Mouse (Mus musculus): ENCODE measurements around the gene Filip1l.

Filip1l gene

GRCm38 (mm10) chr16:57570789-57571311 lies 218.0 kb downstream of the Filip1l start:
- DNase-seq (ENCODE audit: low spot score) = no peak

DNA sequence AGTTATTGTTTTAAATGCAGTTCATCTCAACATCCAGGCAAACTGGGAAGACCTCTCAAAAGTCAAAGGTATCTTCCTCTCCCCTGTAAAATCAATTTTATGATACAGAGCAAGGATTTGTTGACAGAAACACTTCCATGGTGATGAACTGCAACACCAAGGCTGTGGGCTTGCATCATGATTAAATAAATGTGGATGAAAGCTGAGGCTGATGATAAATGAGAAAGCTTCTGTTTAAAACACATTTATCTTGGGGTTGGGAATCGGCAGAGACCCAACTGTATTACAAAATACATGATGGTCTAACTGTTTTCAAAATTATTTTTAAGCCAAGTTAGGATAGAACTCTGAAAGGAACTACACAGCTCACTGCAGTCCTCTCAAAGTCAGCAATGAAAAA lies 220.9 kb downstream of the Filip1l start:
- no peak for DNase-seq (ENCODE audit: low spot score)

DNA sequence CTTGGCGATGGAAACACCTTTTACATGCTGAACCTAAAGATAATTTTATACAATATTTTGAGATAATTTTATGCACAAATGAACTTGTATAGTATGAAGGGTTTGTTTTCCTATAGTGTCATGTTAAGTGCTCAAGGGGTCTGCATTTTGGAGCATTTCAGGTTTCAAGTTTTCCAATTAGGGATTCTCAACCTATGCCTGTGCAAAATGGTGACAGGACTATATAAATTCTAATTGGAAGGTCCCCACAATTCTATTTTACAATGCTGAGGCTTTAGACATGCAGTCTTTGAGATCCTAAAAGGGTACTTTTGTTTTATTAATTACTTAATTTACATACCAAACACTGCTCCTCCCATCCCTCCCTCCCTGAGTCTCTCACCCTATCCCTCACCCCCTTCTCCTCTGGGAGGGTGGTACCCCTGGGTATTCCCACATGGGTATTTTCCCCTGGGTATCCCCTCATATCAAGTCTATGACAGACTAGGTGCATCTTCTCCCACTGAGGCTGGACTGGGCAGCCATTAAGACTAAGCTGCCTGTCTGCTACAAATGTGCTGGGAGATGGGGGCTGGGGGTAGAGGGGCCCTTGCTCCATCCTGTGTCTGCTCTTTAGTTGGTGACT lies 223.0 kb downstream of the Filip1l start:
- DNase-seq (ENCODE audit: low spot score) = no peak

DNA sequence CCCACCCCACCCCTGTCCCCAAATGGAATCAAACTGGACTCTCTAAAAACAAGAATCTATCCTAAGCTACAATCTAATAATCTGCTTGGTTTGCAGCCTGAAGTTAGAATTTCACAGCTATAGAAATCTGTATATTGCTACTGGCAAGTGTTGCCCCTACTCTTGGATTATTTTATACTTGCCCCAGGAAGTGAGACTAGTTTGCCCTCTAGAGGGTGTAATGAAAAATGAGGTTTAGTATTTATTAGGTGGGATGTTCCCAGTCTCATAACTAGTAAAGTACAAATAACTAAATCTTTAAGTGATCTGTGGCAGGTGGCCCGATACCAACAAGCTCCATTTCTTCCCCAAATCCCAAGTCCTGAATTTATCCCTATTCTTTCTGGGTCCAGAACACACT lies 224.6 kb downstream of the Filip1l start:
- DNase-seq (ENCODE audit: low spot score) = no peak

- DNase-seq (ENCODE audit: low spot score) = no peak
These were observed 227.1 kb downstream of the Filip1l start for GRCm38 (mm10) chr16:57580041-57580440.

- DNase-seq (ENCODE audit: low spot score) = no peak
These were observed 229.1 kb downstream of the Filip1l start for GRCm38 (mm10) chr16:57582008-57582407.

GRCm38 (mm10) chr16:57585201-57585600 lies 232.3 kb downstream of the Filip1l start:
- DNase-seq (ENCODE audit: low spot score) = no peak

DNA sequence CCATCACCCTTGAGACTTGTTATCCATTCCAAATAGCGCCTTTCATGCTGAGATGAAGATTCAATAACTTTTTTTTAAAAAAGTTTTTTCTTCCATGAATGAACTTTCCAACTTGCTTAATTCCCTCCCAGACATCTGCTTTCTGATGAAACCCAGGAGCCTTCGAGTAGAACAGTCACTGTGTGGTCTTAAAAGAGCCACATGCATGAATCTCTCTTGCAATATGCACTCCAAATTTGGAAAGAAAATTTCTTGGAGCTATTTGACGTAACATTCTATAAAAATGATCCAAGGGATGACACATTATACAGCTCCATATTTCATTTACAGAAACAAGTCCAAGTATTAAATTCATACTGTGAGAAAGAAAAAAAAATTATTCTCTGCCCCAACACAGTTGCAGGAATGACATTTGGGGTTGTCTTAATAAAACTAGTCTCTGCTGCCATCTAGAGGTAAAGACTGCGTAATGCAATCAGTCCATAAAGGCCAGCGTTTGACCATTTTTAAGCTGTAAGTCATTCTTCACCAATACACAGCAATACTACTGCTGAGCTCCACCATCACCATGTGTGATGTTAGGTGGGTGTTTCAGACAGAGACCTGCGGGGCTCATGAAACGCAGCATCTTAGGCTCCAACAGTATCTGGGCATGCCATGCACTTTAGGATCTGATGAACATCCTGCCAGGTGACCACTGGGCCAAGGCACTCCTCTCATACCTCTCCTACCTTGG lies 240.7 kb downstream of the Filip1l start:
- DNase-seq (ENCODE audit: low spot score) = no peak

DNA sequence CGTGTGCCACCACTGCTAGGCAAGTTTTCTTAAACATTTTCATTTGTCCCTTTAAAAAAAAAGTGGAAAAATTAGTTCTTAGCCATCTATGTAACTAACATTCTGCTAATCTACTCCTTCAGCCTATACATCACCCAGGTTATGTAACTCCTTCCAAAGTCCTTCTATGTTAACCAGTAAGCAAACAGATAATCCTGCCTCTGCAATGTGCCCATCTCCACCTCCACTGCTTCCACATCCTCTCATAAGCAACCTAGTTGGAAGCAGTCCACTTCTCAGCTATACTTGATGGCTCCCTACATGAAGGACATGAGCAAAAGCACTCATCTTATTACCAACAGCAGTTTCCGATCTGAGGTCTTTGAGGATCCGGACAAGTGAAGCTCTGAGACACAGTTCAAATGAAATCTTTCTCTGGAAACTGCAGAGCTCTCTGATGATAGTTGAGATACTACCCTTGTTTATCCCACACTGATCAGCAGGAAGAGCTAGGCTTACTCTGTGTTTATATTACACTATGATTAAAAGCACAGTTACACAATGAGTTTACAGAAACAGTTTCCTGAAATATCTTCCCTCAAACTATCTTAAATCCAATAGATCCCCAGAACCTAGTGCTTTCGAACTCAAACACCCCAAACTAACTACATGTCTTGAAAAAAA lies 244.5 kb downstream of the Filip1l start:
- no peak for DNase-seq (ENCODE audit: low spot score)

- no peak for DNase-seq (ENCODE audit: low spot score)
These were observed 248.1 kb downstream of the Filip1l start for GRCm38 (mm10) chr16:57601031-57601430.

DNA sequence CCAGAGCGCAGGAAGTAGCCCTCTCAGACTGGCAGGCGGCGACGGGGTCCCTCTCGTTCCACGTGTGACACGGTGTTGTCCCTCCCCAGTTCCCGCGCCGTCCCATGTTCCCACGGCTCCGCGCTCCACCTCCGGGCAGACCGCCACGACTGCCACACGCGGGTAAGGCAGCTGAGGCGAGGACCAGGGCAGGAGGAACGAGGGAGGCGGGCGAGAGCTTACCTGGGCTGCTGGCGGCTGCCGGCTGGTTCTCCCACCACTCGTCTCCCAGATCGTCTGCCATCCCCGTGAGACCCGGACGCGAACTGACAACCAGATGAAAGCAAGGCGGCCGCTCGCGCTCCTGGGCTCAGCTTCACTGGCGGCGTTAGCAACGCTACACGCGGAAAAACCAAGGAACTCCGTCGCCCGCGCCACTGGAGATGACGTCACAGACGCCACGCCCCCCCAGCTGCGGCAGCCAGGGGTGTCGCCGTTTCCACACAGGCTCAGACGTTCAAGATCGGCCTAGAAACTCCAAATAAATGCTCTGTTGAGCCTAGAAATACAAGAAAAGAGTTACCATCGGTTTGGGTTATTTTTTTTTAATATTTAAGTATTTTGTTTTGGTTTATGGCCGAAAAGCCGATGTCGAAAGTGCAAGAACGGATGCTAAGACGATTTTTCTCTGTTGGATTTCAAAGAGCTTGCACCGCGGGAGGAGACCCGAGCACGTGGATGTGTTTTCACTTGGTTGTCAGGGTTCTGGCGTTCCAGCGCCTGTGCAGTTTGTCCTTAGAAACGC lies 253.7 kb downstream of the Filip1l start, which contains the start of gene Cmss1:
Gene Cmss1 (minus strand): TSS at position 421 of the 784 bp plus-strand sequence.
- DNase-seq (ENCODE audit: low spot score) = peak; percentile 51

GRCm38 (mm10) chr16:57611768-57612167 lies 258.9 kb downstream of the Filip1l start:
- no peak for DNase-seq (ENCODE audit: low spot score)

Data from ovary, adult 18-20 months (tissue).